Mouse (Mus musculus): ENCODE measurements around the gene Pth2. TPM values are rescaled to one million over a fixed set of nuclear protein-coding genes. Genes with fewer than 3 reads are reported as not detected.
A peak's percentile ranks its signal among the peaks of the same experiment; 100 is the strongest.

Pth2 gene
- polyA plus RNA-seq, 1 experiment from 2014 or later = 0.71 TPM

GRCm38 (mm10) chr7:45154993-45155514 is 25.7 kb upstream of the Pth2 start:
- peaks cover 18% of the 10 kb centered on the region for H3K4me1 ChIP-seq (replicated peaks)
- H3K27ac ChIP-seq (replicated peaks) = peak overlapping the region; percentile 98
- 80% methylated on average over 12 of the region's 12 CpGs for WGBS
- peak overlapping the region; percentile 83 for H3K4me2 ChIP-seq
- H3K27me3 ChIP-seq = no peaks in the 10 kb centered on the region
- H3K36me3 ChIP-seq = 0 out of 2 replicates have a peak, but pooled peaks cover 9% of the 10 kb centered on the region
- H3K9me3 ChIP-seq = no peaks in the 10 kb centered on the region
- H3K4me3 ChIP-seq = peak overlapping the region; percentile 80
- H3K9ac ChIP-seq = peak overlapping the region; percentile 67; the same call in 1 of the 2 replicates
- no peak for ATAC-seq (ENCODE audit: low FRiP score, low read depth)

GRCm38 (mm10) chr7:45155590-45155989 is 25.2 kb upstream of the Pth2 start:
- Histone ChIP-seq H3K9ac (no peak overlapping the region), H3K9me3 (no peaks in the 10 kb centered on the region), H3K4me1 (replicated peaks) (peaks cover 18% of the 10 kb centered on the region), H3K4me3 (0 out of 2 replicates have a peak overlapping the region, but pooled peaks have one; percentile 80), H3K36me3 (0 out of 2 replicates have a peak, but pooled peaks cover 11% of the 10 kb centered on the region), H3K27ac (replicated peaks) (no peak overlapping the region), H3K4me2 (peak overlapping the region; percentile 83), H3K27me3 (no peaks in the 10 kb centered on the region)
- 86% methylated on average over 9 of the region's 9 CpGs for WGBS
- ATAC-seq (ENCODE audit: low FRiP score, low read depth) = no peak

GRCm38 (mm10) chr7:45156206-45156605 is 24.6 kb upstream of the Pth2 start:
- H3K9me3 ChIP-seq = no peaks in the 10 kb centered on the region
- H3K4me1 ChIP-seq (replicated peaks) = peaks cover 18% of the 10 kb centered on the region
- no peak overlapping the region for H3K4me3 ChIP-seq
- WGBS = 93% methylated on average over 15 of the region's 15 CpGs
- no peak overlapping the region for H3K4me2 ChIP-seq
- no peaks in the 10 kb centered on the region for H3K27me3 ChIP-seq
- H3K36me3 ChIP-seq = 0 out of 2 replicates have a peak, but pooled peaks cover 13% of the 10 kb centered on the region
- no peak overlapping the region for H3K27ac ChIP-seq (replicated peaks)
- no peak for ATAC-seq (ENCODE audit: low FRiP score, low read depth)
- no peak overlapping the region for H3K9ac ChIP-seq

GRCm38 (mm10) chr7:45157459-45157858 is 23.3 kb upstream of the Pth2 start:
- no peaks in the 10 kb centered on the region for H3K9me3 ChIP-seq
- 85% methylated on average over 14 of the region's 14 CpGs for whole genome bisulfite sequencing
- no peak for ATAC-seq (ENCODE audit: low FRiP score, low read depth)
- H3K36me3 ChIP-seq = 0 out of 2 replicates have a peak, but pooled peaks cover 13% of the 10 kb centered on the region
- H3K4me2 ChIP-seq = no peak overlapping the region
- H3K27ac ChIP-seq (replicated peaks) = no peak overlapping the region
- no peak overlapping the region for H3K4me3 ChIP-seq
- peaks cover 1% of the 10 kb centered on the region; the same call in 1 of the 2 replicates for H3K27me3 ChIP-seq
- no peak overlapping the region for H3K9ac ChIP-seq
- peaks cover 23% of the 10 kb centered on the region for H3K4me1 ChIP-seq (replicated peaks)

- 95% methylated on average over 6 of the region's 6 CpGs for WGBS
Measured at GRCm38 (mm10) chr7:45158991-45159390, 21.8 kb upstream of the Pth2 start.

GRCm38 (mm10) chr7:45160316-45160800 is 20.4 kb upstream of the Pth2 start:
- Histone ChIP-seq H3K27me3 (peaks cover 30% of the 10 kb centered on the region), H3K4me1 (replicated peaks) (peaks cover 20% of the 10 kb centered on the region), H3K4me2 (no peak overlapping the region), H3K4me3 (no peak overlapping the region), H3K9ac (no peak overlapping the region), H3K36me3 (0 out of 2 replicates have a peak, but pooled peaks cover 13% of the 10 kb centered on the region), H3K9me3 (no peaks in the 10 kb centered on the region), H3K27ac (replicated peaks) (no peak overlapping the region)
- ATAC-seq (ENCODE audit: low FRiP score, low read depth) = no peak
- 95% methylated on average over 6 of the region's 6 CpGs for WGBS

More at GRCm38 (mm10) chr7:45158991-45159390, 21.8 kb upstream of the Pth2 start:
- Histone ChIP-seq H3K4me1 (replicated peaks) (peaks cover 25% of the 10 kb centered on the region), H3K27me3 (peaks cover 17% of the 10 kb centered on the region), H3K27ac (replicated peaks) (no peak overlapping the region), H3K36me3 (0 out of 2 replicates have a peak, but pooled peaks cover 13% of the 10 kb centered on the region), H3K9ac (no peak overlapping the region), H3K4me3 (no peak overlapping the region), H3K4me2 (no peak overlapping the region), H3K9me3 (no peaks in the 10 kb centered on the region)
- ATAC-seq (ENCODE audit: low FRiP score, low read depth) = no peak

- H3K4me2 ChIP-seq = no peak overlapping the region
- peaks cover 35% of the 10 kb centered on the region for H3K27me3 ChIP-seq
- 91% methylated on average over 3 of the region's 3 CpGs for WGBS
- no peak overlapping the region for H3K9ac ChIP-seq
- H3K4me3 ChIP-seq = no peak overlapping the region
- ATAC-seq (ENCODE audit: low FRiP score, low read depth) = no peak
- 0 out of 2 replicates have a peak, but pooled peaks cover 13% of the 10 kb centered on the region for H3K36me3 ChIP-seq
- no peak overlapping the region for H3K27ac ChIP-seq (replicated peaks)
- peaks cover 16% of the 10 kb centered on the region for H3K4me1 ChIP-seq (replicated peaks)
- no peaks in the 10 kb centered on the region for H3K9me3 ChIP-seq
Measured at GRCm38 (mm10) chr7:45160866-45161265, 19.9 kb upstream of the Pth2 start.

GRCm38 (mm10) chr7:45161612-45162473 is 19.0 kb upstream of the Pth2 start:
- Histone ChIP-seq H3K27ac (replicated peaks) (peak overlapping the region; percentile 74), H3K4me1 (replicated peaks) (peaks cover 16% of the 10 kb centered on the region), H3K4me2 (peak overlapping the region; percentile 87), H3K4me3 (peak overlapping the region; percentile 43), H3K27me3 (peaks cover 45% of the 10 kb centered on the region), H3K9ac (peak overlapping the region; percentile 38), H3K9me3 (no peaks in the 10 kb centered on the region), H3K36me3 (0 out of 2 replicates have a peak, but pooled peaks cover 13% of the 10 kb centered on the region)
- peak; percentile 93 for ATAC-seq (ENCODE audit: low FRiP score, low read depth)
- 5% methylated on average over 35 of the region's 35 CpGs for WGBS

- ATAC-seq (ENCODE audit: low FRiP score, low read depth) = no peak
- Histone ChIP-seq H3K4me1 (replicated peaks) (peaks cover 16% of the 10 kb centered on the region), H3K4me3 (peak overlapping the region; percentile 43), H3K27me3 (peaks cover 51% of the 10 kb centered on the region), H3K9ac (peak overlapping the region; percentile 38), H3K4me2 (peak overlapping the region; percentile 87), H3K9me3 (no peaks in the 10 kb centered on the region), H3K27ac (replicated peaks) (peak overlapping the region; percentile 74; the same call in 1 of the 2 replicates), H3K36me3 (0 out of 2 replicates have a peak, but pooled peaks cover 12% of the 10 kb centered on the region)
- 20% methylated on average over 6 of the region's 6 CpGs for WGBS
Measured at GRCm38 (mm10) chr7:45162551-45162950, 18.2 kb upstream of the Pth2 start.

- Histone ChIP-seq H3K27ac (replicated peaks) (no peak overlapping the region), H3K4me3 (no peak overlapping the region), H3K27me3 (peaks cover 56% of the 10 kb centered on the region), H3K9me3 (no peaks in the 10 kb centered on the region), H3K4me2 (peak overlapping the region; percentile 65; the same call in 1 of the 2 replicates), H3K9ac (no peak overlapping the region), H3K36me3 (0 out of 2 replicates have a peak, but pooled peaks cover 10% of the 10 kb centered on the region), H3K4me1 (replicated peaks) (peaks cover 21% of the 10 kb centered on the region)
- WGBS = 75% methylated on average over 9 of the region's 9 CpGs
- ATAC-seq (ENCODE audit: low FRiP score, low read depth) = no peak
Measured at GRCm38 (mm10) chr7:45162996-45163615, 17.7 kb upstream of the Pth2 start.

GRCm38 (mm10) chr7:45163735-45164490 is 16.9 kb upstream of the Pth2 start, which contains the start of gene Slc17a7:
TSS of gene Slc17a7 (plus strand) at chr7:45163949.
- H3K27me3 ChIP-seq = peaks cover 64% of the 10 kb centered on the region
- 1% methylated on average over 25 of the region's 41 CpGs for WGBS
- no peak for ATAC-seq (ENCODE audit: low FRiP score, low read depth)

More at GRCm38 (mm10) chr7:45163735-45164490, 16.9 kb upstream of the Pth2 start, which contains the start of gene Slc17a7:
- Histone ChIP-seq H3K4me1 (replicated peaks) (peaks cover 28% of the 10 kb centered on the region), H3K9ac (peak within 1 kb of the TSS; percentile 37; the same call in 1 of the 2 replicates), H3K36me3 (0 out of 2 replicates have a peak, but pooled peaks cover 8% of the 10 kb centered on the region), H3K4me3 (peak within 1 kb of the TSS; percentile 37), H3K9me3 (no peaks in the 10 kb centered on the region), H3K4me2 (peak within 1 kb of the TSS; percentile 87), H3K27ac (replicated peaks) (no peak within 1 kb of the TSS)

All from hindbrain, embryonic 15.5 days (tissue).